Mouse (Mus musculus) central nervous system, embryonic 11.5 days (tissue): ENCODE data around the gene Parp4. TPM values are rescaled to one million over a fixed set of nuclear protein-coding genes. Genes with fewer than 3 reads are reported as not detected.

Source experiments
- polyA plus RNA-seq: library from polyadenylated mRNA; depleted of rRNA; stranded (reverse); fragments of >200 nt; gene quantifications from 2 replicates; pipeline ENCODE4 v1.2.3, GENCODE M21; 2012; rRNA removed

Parp4 gene
- polyA plus RNA-seq, result 1.9 and 2.7 TPM in 2 replicates

GRCm38 (mm10) chr14:56575416-56575815 lies at the start of gene Parp4, which contains the start of gene Cenpj:
Gene Parp4 (plus strand): TSS chr14:56575619.
Gene Cenpj (minus strand): TSS chr14:56575425.

GRCm38 (mm10) chr14:56667969-56668802 lies 92.8 kb downstream of the Parp4 start, which contains the start of gene Mphosph8:
Gene Mphosph8 (plus strand): TSS chr14:56668248.

Other genes with a start within 250 kb of the Parp4 start
- gene Atp12a, start 210.6 kb upstream of the Parp4 start, polyA plus RNA-seq, result 0.02 and 0.04 TPM in 2 replicates
- gene Rnf17, start 173.0 kb upstream of the Parp4 start, polyA plus RNA-seq, result 1.7 and 1.8 TPM in 2 replicates
- gene Cenpj, start 194 bp upstream of the Parp4 start, polyA plus RNA-seq, result 20.9 and 25.0 TPM in 2 replicates
- 44.6 and 52.3 TPM in 2 replicates for gene Mphosph8, start 92.6 kb downstream of the Parp4 start, polyA plus RNA-seq
- gene Pspc1, start 202.7 kb downstream of the Parp4 start, polyA plus RNA-seq, result 70.3 and 159 TPM in 2 replicates
- 26.2 and 40.9 TPM in 2 replicates for gene Zmym5, start 236.1 kb downstream of the Parp4 start, polyA plus RNA-seq